Mouse (Mus musculus): ENCODE results near the gene 1500011B03Rik.

GRCm38 (mm10) chr5:114804335-114804734 is 18.9 kb downstream of the 1500011B03Rik start:
- TF ChIP-seq TAL1 (IDR thresholded peaks at IDR 0.05; ENCODE audit: low read length), result no peak
- no peak for TF ChIP-seq GATA1 (IDR thresholded peaks at IDR 0.05; ENCODE audit: low read length)
